Mouse (Mus musculus) E14TG2a.4 (cell line): ENCODE measurements at regions not wholly inside any gene's neighbourhood (a gene's known extent, or its start where the extent isn't known, plus 50 kb on each side); places are given as distances from the start of the nearest gene placed in this dataset.
"Not testable (repeated sequence)": the region's sequence is repeated elsewhere in the genome, so short reads cannot be mapped to it uniquely, and the experiment has no call there.

Experiments used
- H3K27me3 ChIP-seq: 2 replicates; pipeline ENCODE4 v1.6.1; 2014; ENCODE audit warnings: low read length, control low read depth; ENCODE audit not compliant: insufficient read depth
- H3K36me3 ChIP-seq: 2 replicates; pipeline ENCODE4 v1.6.1; 2014; ENCODE audit warnings: low read length, control low read depth; ENCODE audit not compliant: insufficient read depth
- H3K4me1 ChIP-seq: replicated peaks from 2 replicates; pipeline ENCODE4 v1.6.1; 2014; ENCODE audit warnings: low read depth, low read length, control low read depth
- H3K4me3 ChIP-seq: replicated peaks from 2 replicates; pipeline ENCODE4 v1.5.1; 2014; ENCODE audit warnings: mild to moderate bottlenecking, low read length
- H3K9me3 ChIP-seq: 2 replicates; pipeline ENCODE4 v1.6.1; 2014; ENCODE audit warnings: low read length, control low read depth
- CTCF ChIP-seq: conservative IDR thresholded peaks from 2 replicates; pipeline ENCODE4 v1.5.1; 2014; ENCODE audit warnings: low read length
- NANOG ChIP-seq: IDR thresholded peaks from 2 replicates; pipeline ENCODE4 v1.6.1; 2014; ENCODE audit warnings: borderline replicate concordance, low read length, mixed read lengths
- POU5F1 ChIP-seq: IDR thresholded peaks from 2 replicates; pipeline ENCODE4 v1.6.1; 2014; ENCODE audit warnings: low read length, borderline replicate concordance

- H3K9me3 ChIP-seq = no peaks in the 10 kb centered on the region
- no peaks in the 10 kb centered on the region for H3K4me1 ChIP-seq
- no peaks in the 10 kb centered on the region for H3K36me3 ChIP-seq
- no peaks in the 10 kb centered on the region for H3K27me3 ChIP-seq
- TF ChIP-seq CTCF = no peak
- no peak for TF ChIP-seq NANOG
- no peak for TF ChIP-seq POU5F1
- H3K4me3 ChIP-seq = no peak overlapping the region
Measured at GRCm38 (mm10) chr6:60657117-60657911, 172.3 kb downstream of the Snca start.

- not testable (repeated sequence) for H3K4me3 ChIP-seq, H3K27me3 ChIP-seq, H3K36me3 ChIP-seq
- Histone ChIP-seq H3K4me1 (peaks cover 37% of the 10 kb centered on the region), H3K9me3 (peaks cover 11% of the 10 kb centered on the region; the same call in 1 of the 2 replicates)
- TF ChIP-seq NANOG = peak; percentile 88
Measured at GRCm38 (mm10) chr6:60646983-60647617, 182.6 kb downstream of the Snca start.

- H3K36me3 ChIP-seq = peaks cover 8% of the 10 kb centered on the region; the same call in 1 of the 2 replicates
- no peaks in the 10 kb centered on the region for H3K27me3 ChIP-seq
- H3K4me1 ChIP-seq = peaks cover 38% of the 10 kb centered on the region
- H3K9me3 ChIP-seq = 0 out of 2 replicates have a peak, but pooled peaks cover 5% of the 10 kb centered on the region
- H3K4me3 ChIP-seq = no peak overlapping the region
- TF ChIP-seq CTCF = no peak
- TF ChIP-seq NANOG = no peak
- peak; percentile 36; the same call in 1 of the 2 replicates for TF ChIP-seq POU5F1
Measured at GRCm38 (mm10) chr6:60642251-60642650, 187.4 kb downstream of the Snca start.

GRCm38 (mm10) chr6:60616313-60616712, 213.3 kb downstream of the Snca start:
- Histone ChIP-seq H3K9me3 (no peaks in the 10 kb centered on the region), H3K36me3 (no peaks in the 10 kb centered on the region), H3K27me3 (no peaks in the 10 kb centered on the region), H3K4me1 (no peaks in the 10 kb centered on the region), H3K4me3 (no peak overlapping the region)
- TF ChIP-seq NANOG (no peak), CTCF (no peak), POU5F1 (no peak)

- Histone ChIP-seq H3K27me3 (no peaks in the 10 kb centered on the region), H3K4me1 (no peaks in the 10 kb centered on the region), H3K36me3 (no peaks in the 10 kb centered on the region), H3K4me3 (no peak overlapping the region), H3K9me3 (peaks cover 11% of the 10 kb centered on the region)
- TF ChIP-seq POU5F1 (no peak), CTCF (no peak), NANOG (no peak)
Measured at GRCm38 (mm10) chr6:60600201-60600600, 229.5 kb downstream of the Snca start.

- no peaks in the 10 kb centered on the region for H3K9me3 ChIP-seq
- TF ChIP-seq NANOG (no peak), CTCF (peak; percentile 55)
- no peaks in the 10 kb centered on the region for H3K27me3 ChIP-seq
- H3K4me1 ChIP-seq = no peaks in the 10 kb centered on the region
- H3K4me3 ChIP-seq = no peak overlapping the region
- no peaks in the 10 kb centered on the region for H3K36me3 ChIP-seq
Measured at GRCm38 (mm10) chr6:60564261-60564660, 265.4 kb downstream of the Snca start.

GRCm38 (mm10) chr6:60555590-60556235, 273.9 kb downstream of the Snca start:
- Histone ChIP-seq H3K27me3 (no peaks in the 10 kb centered on the region), H3K36me3 (no peaks in the 10 kb centered on the region), H3K4me3 (no peak overlapping the region), H3K4me1 (no peaks in the 10 kb centered on the region), H3K9me3 (peaks cover 36% of the 10 kb centered on the region)
- TF ChIP-seq CTCF (peak; percentile 48), POU5F1 (no peak), NANOG (no peak)
